Mouse (Mus musculus) forebrain, embryonic 12.5 days (tissue): ENCODE measurements around the gene H1f0. TPM values are rescaled to one million over a fixed set of nuclear protein-coding genes. Genes with fewer than 3 reads are reported as not detected.
A peak's percentile ranks its signal among the peaks of the same experiment; 100 is the strongest.
"Not testable (repeated sequence)": the region's sequence is repeated elsewhere in the genome, so short reads cannot be mapped to it uniquely, and the experiment has no call there.

Experiments
- ATAC-seq: fragments of 200-750 bp; cut with Nextera tagmentation; 2 replicates; pipeline ENCODE4 v1.8.0; 2017; ENCODE audit warnings: moderate TSS enrichment; ENCODE audit not compliant: low FRiP score
- H3K27ac ChIP-seq: fragments of 300-500 bp; sonication (generic); 2 replicates; pipeline ENCODE4 v1.5.1; 2016; ENCODE audit warnings: mild to moderate bottlenecking
- H3K27me3 ChIP-seq: fragments of 300-500 bp; sonication (generic); 2 replicates; pipeline ENCODE4 v1.6.1; 2016; ENCODE audit warnings: mild to moderate bottlenecking
- H3K36me3 ChIP-seq: fragments of 300-500 bp; sonication (generic); replicated peaks from 2 replicates; pipeline ENCODE4 v1.6.1; 2016; ENCODE audit warnings: mild to moderate bottlenecking
- H3K4me1 ChIP-seq: fragments of 300-500 bp; sonication (generic); 2 replicates; pipeline ENCODE4 v1.6.1; 2016
- H3K4me2 ChIP-seq: fragments of 300-500 bp; sonication (generic); 2 replicates; pipeline ENCODE4 v1.6.1; 2016; ENCODE audit warnings: mild to moderate bottlenecking, moderate library complexity
- H3K4me3 ChIP-seq: fragments of 300-500 bp; sonication (generic); replicated peaks from 2 replicates; pipeline ENCODE4 v1.5.1; 2016; ENCODE audit warnings: mild to moderate bottlenecking
- H3K9ac ChIP-seq: fragments of 300-500 bp; sonication (generic); 2 replicates; pipeline ENCODE4 v1.6.1; 2016; ENCODE audit warnings: mild to moderate bottlenecking
- H3K9me3 ChIP-seq: fragments of 300-500 bp; sonication (generic); 2 replicates; pipeline ENCODE4 v1.6.1; 2016
- WGBS: fragments of 180-500 bp; shearing (Covaris S2); methylation state at CpG from one replicate; pipeline ENCODE4 v1.1.7; 2016; 5-methylcytosine and 5-hydroxymethylcytosine counted together
- polyA plus RNA-seq: library from polyadenylated mRNA; unstranded; fragments of >200 nt; fragmentation: Nextera tagmentation; extraction: Ambion mirVana; gene quantifications from 2 replicates; pipeline ENCODE4 v1.2.1, GENCODE M21; 2016

The H1f0 gene
- polyA plus RNA-seq, 1 experiment from 2014 or later: 638 TPM

DNA sequence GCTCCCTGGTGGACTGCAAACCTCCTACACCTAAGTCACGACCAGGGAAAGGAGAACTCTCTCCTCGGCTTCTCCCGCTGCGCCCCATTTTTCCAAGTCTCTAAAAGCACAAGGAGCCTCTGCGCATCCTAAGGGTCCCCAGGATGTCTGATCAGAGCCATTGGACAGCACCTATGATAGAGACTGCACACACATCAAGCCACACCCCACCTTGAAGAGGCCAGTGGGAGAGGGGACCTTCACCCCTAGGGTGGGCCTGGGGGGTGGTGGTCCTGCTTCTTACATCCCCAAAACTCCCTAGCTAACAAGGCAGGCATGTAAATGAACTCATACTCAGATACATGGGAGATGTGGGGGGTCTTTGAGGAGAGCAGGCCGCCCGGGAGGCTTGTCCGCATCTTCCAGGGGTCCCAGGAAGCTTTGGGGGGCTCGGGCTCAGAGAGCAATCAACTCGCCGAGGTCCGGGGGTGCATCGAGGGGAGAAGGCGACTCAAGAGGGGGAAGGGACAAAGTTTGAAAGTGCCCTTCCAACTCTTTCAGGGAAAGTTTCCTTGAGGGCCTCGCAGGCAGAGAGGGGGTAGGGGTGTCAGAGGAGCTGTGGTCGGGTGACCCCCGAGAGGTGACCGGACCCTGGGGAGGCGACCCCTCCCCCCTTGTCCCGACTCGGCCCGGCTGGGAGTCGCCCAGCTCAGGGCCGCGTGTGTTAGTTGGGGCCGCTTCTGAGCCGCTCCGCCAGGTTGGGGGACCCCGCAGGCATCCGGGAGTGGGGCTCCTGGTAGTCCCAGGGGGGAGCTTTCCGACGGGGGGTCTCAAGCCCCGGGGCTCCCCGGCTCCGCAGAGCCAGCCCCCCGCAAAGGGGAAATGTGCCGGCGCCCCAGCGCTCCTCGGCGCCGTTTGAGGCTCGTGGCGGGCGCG lies 702 bp upstream of the H1f0 start:
- peak overlapping the region; percentile 69 for H3K4me3 ChIP-seq
- no peaks in the 10 kb centered on the region for H3K9me3 ChIP-seq
- no peaks in the 10 kb centered on the region for H3K36me3 ChIP-seq
- peak overlapping the region; percentile 96 for H3K27ac ChIP-seq
- peaks cover 18% of the 10 kb centered on the region; the same call in 1 of the 2 replicates for H3K27me3 ChIP-seq
- peak overlapping the region; percentile 96 for H3K4me2 ChIP-seq
- 7% methylated on average over 34 of the region's 46 CpGs for WGBS
- peak; percentile 28; the same call in 1 of the 2 replicates for ATAC-seq
- peak overlapping the region; percentile 100 for H3K9ac ChIP-seq
- peaks cover 61% of the 10 kb centered on the region for H3K4me1 ChIP-seq

- H3K4me3 ChIP-seq: peak overlapping the region; percentile 69
- ATAC-seq: no peak; the same call in 1 of the 2 replicates
Observed at GRCm38 (mm10) chr15:79028823-79029484, 704 bp downstream of the H1f0 start.

GRCm38 (mm10) chr15:79029519-79030241 lies 1.4 kb downstream of the H1f0 start:
- Histone ChIP-seq H3K4me2 (peak overlapping the region; percentile 96), H3K9ac (peak overlapping the region; percentile 100), H3K9me3 (no peaks in the 10 kb centered on the region), H3K36me3 (no peaks in the 10 kb centered on the region), H3K27ac (peak overlapping the region; percentile 96), H3K4me1 (peaks cover 58% of the 10 kb centered on the region), H3K4me3 (peak overlapping the region; percentile 69), H3K27me3 (peaks cover 11% of the 10 kb centered on the region; the same call in 1 of the 2 replicates)
- WGBS: 7% methylated on average over 11 of the region's 11 CpGs
- ATAC-seq: no peak

More at GRCm38 (mm10) chr15:79028823-79029484, 704 bp downstream of the H1f0 start:
- H3K27ac ChIP-seq: peak overlapping the region; percentile 96
- H3K36me3 ChIP-seq: no peaks in the 10 kb centered on the region
- H3K4me1 ChIP-seq: peaks cover 58% of the 10 kb centered on the region
- H3K27me3 ChIP-seq: peaks cover 15% of the 10 kb centered on the region; the same call in 1 of the 2 replicates
- no peaks in the 10 kb centered on the region for H3K9me3 ChIP-seq
- 37% methylated on average over 16 of the region's 16 CpGs for WGBS
- peak overlapping the region; percentile 96 for H3K4me2 ChIP-seq
- H3K9ac ChIP-seq: peak overlapping the region; percentile 100

DNA sequence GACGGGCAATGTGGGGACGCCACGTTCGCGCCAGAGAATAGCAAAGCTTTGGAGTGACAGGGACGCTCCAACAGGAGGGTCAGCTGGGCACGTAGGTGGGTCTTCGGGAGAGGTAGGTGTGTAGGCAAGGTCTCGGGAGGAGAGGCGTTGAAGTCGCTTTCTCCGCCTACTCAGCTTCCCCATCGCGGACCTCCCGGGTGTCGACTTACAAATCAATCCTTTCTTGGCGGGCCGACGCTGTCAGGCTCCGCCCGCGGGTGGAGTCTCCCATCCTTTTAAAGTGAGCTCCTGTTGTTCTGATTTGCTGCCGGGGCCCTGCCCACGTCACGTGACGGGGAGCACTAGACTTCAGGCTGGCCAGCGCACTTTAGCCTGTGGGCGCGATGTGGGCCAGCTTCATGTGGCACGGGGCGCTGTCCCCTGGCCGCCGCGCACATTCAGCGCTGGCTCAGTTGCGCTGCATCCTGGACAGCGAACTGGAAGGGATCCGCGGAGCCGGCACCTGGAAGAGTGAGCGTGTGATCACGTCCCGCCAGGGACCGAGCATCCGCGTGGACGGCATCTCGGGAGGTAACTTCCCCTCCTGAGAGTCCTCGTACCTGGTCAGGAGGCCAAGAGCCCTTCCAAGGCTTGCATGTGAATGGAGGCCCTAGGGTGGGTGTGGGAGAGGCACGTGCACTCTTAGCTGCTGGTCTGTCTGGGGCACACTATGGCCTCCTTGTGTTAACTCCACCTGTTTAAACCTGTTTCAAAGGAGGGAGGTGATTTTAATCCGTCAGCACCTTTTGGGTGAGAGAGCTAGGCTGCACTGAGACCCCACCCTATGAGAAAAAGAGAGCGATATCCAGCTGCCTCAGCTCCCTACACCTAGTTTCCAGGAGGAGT lies 2.5 kb downstream of the H1f0 start:
- Histone ChIP-seq H3K27ac (peak overlapping the region; percentile 96), H3K27me3 (0 out of 2 replicates have a peak, but pooled peaks cover 3% of the 10 kb centered on the region), H3K4me2 (peak overlapping the region; percentile 96), H3K4me3 (peak overlapping the region; percentile 69), H3K9me3 (no peaks in the 10 kb centered on the region), H3K4me1 (peaks cover 52% of the 10 kb centered on the region), H3K36me3 (peaks cover 9% of the 10 kb centered on the region), H3K9ac (peak overlapping the region; percentile 100)
- peak; percentile 85 for ATAC-seq
- under 1% methylated on average over 52 of the region's 52 CpGs for WGBS

DNA sequence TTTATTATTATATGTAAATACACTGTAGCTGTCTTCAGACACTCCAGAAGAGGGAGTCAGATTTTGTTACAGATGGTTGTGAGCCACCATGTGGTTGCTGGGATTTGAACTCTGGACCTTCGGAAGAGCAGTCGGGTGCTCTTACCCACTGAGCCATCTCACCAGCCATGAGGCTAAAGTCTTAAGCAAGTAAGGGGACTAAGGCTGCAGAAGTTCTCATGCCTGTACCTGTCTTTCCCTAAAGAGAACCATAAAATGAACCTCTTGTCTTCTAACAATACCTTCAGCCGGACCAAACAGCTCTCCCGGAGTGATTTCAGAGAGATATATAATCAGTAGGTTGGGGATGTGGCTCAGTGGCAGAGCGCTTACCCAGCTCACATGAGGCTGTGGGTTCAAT lies 3.7 kb downstream of the H1f0 start:
- H3K27me3 ChIP-seq, H3K9ac ChIP-seq, ATAC-seq, H3K9me3 ChIP-seq, H3K4me3 ChIP-seq, H3K27ac ChIP-seq: not testable (repeated sequence)
- peaks cover 47% of the 10 kb centered on the region for H3K4me1 ChIP-seq
- WGBS: 90% methylated on average over 5 of the region's 5 CpGs
- H3K36me3 ChIP-seq: peaks cover 18% of the 10 kb centered on the region
- H3K4me2 ChIP-seq: peak overlapping the region; percentile 27

DNA sequence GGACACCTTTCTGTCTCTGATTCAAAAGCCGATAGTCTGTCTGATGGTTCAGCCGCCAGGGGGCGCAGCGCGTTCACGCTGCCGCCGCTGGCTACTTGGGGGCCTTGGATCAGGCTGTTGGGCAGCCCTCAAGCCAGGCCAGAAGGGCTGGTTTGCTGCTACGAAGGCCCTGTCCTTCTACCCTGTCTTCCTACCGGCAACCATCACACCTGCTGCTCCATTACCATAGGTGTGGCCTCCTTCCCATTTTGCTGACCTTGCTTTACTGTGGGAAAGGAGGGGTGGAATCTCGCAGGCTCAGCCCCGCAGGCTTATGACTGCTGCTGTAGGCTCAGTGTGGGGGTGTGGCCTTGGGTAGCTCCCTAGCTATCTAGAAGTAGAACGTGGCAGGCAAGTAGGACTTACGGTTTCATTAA lies 9.7 kb downstream of the H1f0 start:
- Histone ChIP-seq H3K27ac (no peak overlapping the region), H3K36me3 (peaks cover 22% of the 10 kb centered on the region), H3K4me1 (peaks cover 29% of the 10 kb centered on the region), H3K9ac (0 out of 2 replicates have a peak overlapping the region, but pooled peaks have one; percentile 17), H3K4me3 (no peak overlapping the region; the same call in 1 of the 2 replicates), H3K4me2 (no peak overlapping the region), H3K27me3 (peaks cover 44% of the 10 kb centered on the region), H3K9me3 (no peaks in the 10 kb centered on the region)
- WGBS: 16% methylated on average over 14 of the region's 14 CpGs
- no peak for ATAC-seq

DNA sequence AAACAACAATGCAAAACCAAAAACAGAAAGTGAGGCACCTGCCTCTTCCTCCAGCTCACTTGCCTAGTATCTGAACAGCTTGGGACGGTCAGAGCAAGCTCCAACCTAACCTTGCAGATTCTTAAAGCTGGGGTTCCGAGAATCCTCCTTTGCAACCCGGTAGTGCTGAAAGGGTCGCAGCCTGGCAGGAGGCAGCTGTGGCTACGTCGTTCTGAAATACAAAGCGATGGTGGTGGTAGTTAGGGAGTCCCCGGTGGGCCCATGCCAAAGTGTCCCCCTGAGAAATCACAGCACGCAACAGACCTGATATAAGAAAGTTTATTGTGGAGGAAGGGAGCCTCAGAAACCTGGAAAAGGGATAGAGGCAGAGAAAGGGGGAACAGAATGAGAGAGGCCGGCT lies 10.1 kb downstream of the H1f0 start:
- Histone ChIP-seq H3K9ac (no peak overlapping the region), H3K27ac (no peak overlapping the region), H3K4me1 (peaks cover 33% of the 10 kb centered on the region), H3K9me3 (no peaks in the 10 kb centered on the region), H3K36me3 (peaks cover 22% of the 10 kb centered on the region), H3K4me3 (no peak overlapping the region), H3K4me2 (no peak overlapping the region), H3K27me3 (peaks cover 48% of the 10 kb centered on the region)
- 70% methylated on average over 10 of the region's 10 CpGs for WGBS
- no peak for ATAC-seq

DNA sequence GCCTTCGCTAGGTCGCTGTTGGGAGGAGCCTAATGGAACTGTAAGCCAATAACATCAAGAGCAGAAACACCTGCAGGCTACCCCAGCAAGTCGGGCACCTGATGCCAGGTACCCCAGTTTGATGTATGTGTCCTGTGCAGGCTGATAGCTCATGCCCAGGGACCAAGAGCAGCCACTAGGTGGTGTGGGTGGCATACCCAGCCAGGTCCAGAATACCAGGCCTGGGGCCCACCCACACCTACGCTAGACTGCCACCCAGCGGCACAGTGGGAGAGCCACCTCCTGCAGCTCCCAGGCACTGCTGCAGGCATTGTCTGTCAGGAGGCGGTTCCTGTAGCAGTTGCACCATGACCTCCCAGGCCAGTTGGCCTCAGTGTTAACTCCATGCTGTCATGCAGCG lies 10.6 kb downstream of the H1f0 start:
- 23% methylated on average over 7 of the region's 7 CpGs for WGBS
- Histone ChIP-seq H3K9ac (no peak overlapping the region), H3K4me3 (no peak overlapping the region), H3K36me3 (peaks cover 22% of the 10 kb centered on the region), H3K4me2 (no peak overlapping the region), H3K27ac (no peak overlapping the region), H3K9me3 (no peaks in the 10 kb centered on the region), H3K4me1 (peaks cover 35% of the 10 kb centered on the region), H3K27me3 (peaks cover 53% of the 10 kb centered on the region)
- ATAC-seq: peak; percentile 72

GRCm38 (mm10) chr15:79040501-79041416 lies 12.5 kb downstream of the H1f0 start:
- Histone ChIP-seq H3K9ac (peak overlapping the region; percentile 48), H3K4me2 (peak overlapping the region; percentile 44), H3K4me1 (peaks cover 42% of the 10 kb centered on the region), H3K27ac (no peak overlapping the region), H3K36me3 (peaks cover 13% of the 10 kb centered on the region), H3K9me3 (no peaks in the 10 kb centered on the region), H3K27me3 (peaks cover 70% of the 10 kb centered on the region), H3K4me3 (peak overlapping the region; percentile 7)
- no peak for ATAC-seq
- 23% methylated on average over 24 of the region's 24 CpGs for WGBS

GRCm38 (mm10) chr15:79041585-79041984 lies 13.3 kb downstream of the H1f0 start, which contains the start of gene Galr3:
Gene Galr3, plus strand, starts transcription at chr15:79041885.
- peak within 1 kb of the TSS; percentile 54 for H3K4me3 ChIP-seq
- no peak for ATAC-seq
- peaks cover 72% of the 10 kb centered on the region for H3K27me3 ChIP-seq
- no peaks in the 10 kb centered on the region for H3K9me3 ChIP-seq
- H3K4me2 ChIP-seq: peak within 1 kb of the TSS; percentile 81
- H3K9ac ChIP-seq: peak within 1 kb of the TSS; percentile 57
- no peak within 1 kb of the TSS for H3K27ac ChIP-seq
- WGBS: 89% methylated on average over 6 of the region's 6 CpGs
- peaks cover 6% of the 10 kb centered on the region for H3K36me3 ChIP-seq
- H3K4me1 ChIP-seq: peaks cover 42% of the 10 kb centered on the region
